Mouse (Mus musculus) lung, adult 2 months (tissue): ENCODE results near the gene Plekha1.

Experiments used
- CTCF ChIP-seq: fragments of 200-500 bp; IDR thresholded peaks from 2 replicates; pipeline ENCODE4 v1.5.1; 2011; ENCODE audit warnings: mild to moderate bottlenecking, low read length, control low read depth; ENCODE audit not compliant: insufficient read depth
- POLR2A ChIP-seq: fragments of 200-500 bp; IDR thresholded peaks from 2 replicates; pipeline ENCODE4 v1.6.1; 2011; ENCODE audit warnings: low read depth, mild to moderate bottlenecking, control low read depth, low read length, borderline replicate concordance; ENCODE audit errors: extremely low read depth

DNA sequence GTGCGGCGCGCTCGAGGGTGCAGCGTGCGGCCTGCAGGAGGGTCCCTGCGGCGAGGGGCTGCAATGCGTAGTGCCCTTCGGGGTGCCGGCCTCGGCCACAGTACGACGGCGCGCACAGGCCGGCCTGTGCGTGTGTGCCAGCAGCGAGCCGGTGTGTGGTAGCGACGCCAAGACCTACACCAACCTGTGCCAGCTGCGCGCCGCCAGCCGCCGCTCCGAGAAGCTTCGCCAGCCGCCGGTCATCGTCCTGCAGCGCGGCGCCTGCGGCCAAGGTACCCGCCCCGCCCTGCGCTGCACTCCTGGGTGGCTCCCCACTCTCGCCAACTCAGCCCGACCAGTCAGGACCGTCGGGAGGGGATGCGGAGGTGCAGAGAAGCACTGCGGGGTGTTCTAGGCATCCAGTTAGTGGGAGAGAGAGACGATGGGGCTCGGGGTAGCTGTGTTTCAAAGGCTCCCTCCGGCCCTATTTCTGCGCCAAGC, 71.0 kb downstream of the Plekha1 start:
- TF ChIP-seq CTCF (no peak), POLR2A (no peak)
